Mouse (Mus musculus): Measurements from ENCODE around the gene Gm21852.
"Not testable (repeated sequence)": the region's sequence is repeated elsewhere in the genome, so short reads cannot be mapped to it uniquely, and the experiment has no call there.

Gene Gm21852

GRCm38 (mm10) chrY:40651896-40652295 is at the start of gene Gm21852:
TSS of gene Gm21852 (minus strand) at chrY:40651996.
- DNase-seq (ENCODE audit: low read depth): not testable (repeated sequence)

Measured in induced T-regulatory cell, adult 2 months (primary cell).